Mouse (Mus musculus) bone marrow macrophage, adult 2 months (primary cell): ENCODE measurements around the gene Dynlt1c. TPM values are rescaled to one million over a fixed set of nuclear protein-coding genes. Genes with fewer than 3 reads are reported as not detected.
"Not testable (repeated sequence)": the region's sequence is repeated elsewhere in the genome, so short reads cannot be mapped to it uniquely, and the experiment has no call there.

Source experiments
- H3K27ac ChIP-seq: 2 replicates; pipeline ENCODE4 v1.5.1; 2012; ENCODE audit warnings: low read depth, low read length; ENCODE audit not compliant: insufficient read depth
- H3K4me1 ChIP-seq: 2 replicates; pipeline ENCODE4 v1.6.1; 2012; ENCODE audit warnings: low read length; ENCODE audit not compliant: control insufficient read depth, insufficient read depth
- H3K4me3 ChIP-seq: 2 replicates; pipeline ENCODE4 v1.5.1; 2012; ENCODE audit warnings: mild to moderate bottlenecking, low read length, moderate library complexity; ENCODE audit not compliant: insufficient read depth
- polyA plus RNA-seq: library from polyadenylated mRNA; stranded (reverse); fragments of >200 nt; gene quantifications from 2 replicates; pipeline ENCODE4 v1.2.4, GENCODE M21; 2012; ENCODE audit not compliant: missing spikeins, insufficient read depth, insufficient read length

Gene Dynlt1c
- polyA plus RNA-seq, 1 experiment: 31.5 TPM

- Histone ChIP-seq H3K27ac (0 out of 2 replicates have a peak overlapping the region, but pooled peaks have one; percentile 23), H3K4me3 (peak overlapping the region; percentile 41)
- not testable (repeated sequence) for H3K4me1 ChIP-seq
Measured at GRCm38 (mm10) chr17:6602205-6602604, 734 bp downstream of the Dynlt1c start.

GRCm38 (mm10) chr17:6605347-6605746, 3.9 kb downstream of the Dynlt1c start:
- not testable (repeated sequence) for H3K4me1 ChIP-seq, H3K27ac ChIP-seq, H3K4me3 ChIP-seq

- H3K27ac ChIP-seq, H3K4me3 ChIP-seq, H3K4me1 ChIP-seq: not testable (repeated sequence)
Measured at GRCm38 (mm10) chr17:6613524-6613923, 12.1 kb downstream of the Dynlt1c start.

GRCm38 (mm10) chr17:6614316-6614715, 12.8 kb downstream of the Dynlt1c start:
- H3K4me1 ChIP-seq, H3K4me3 ChIP-seq, H3K27ac ChIP-seq: not testable (repeated sequence)

GRCm38 (mm10) chr17:6616731-6617130, 15.3 kb downstream of the Dynlt1c start:
- H3K4me3 ChIP-seq, H3K27ac ChIP-seq, H3K4me1 ChIP-seq: not testable (repeated sequence)

- H3K4me1 ChIP-seq, H3K4me3 ChIP-seq, H3K27ac ChIP-seq: not testable (repeated sequence)
Measured at GRCm38 (mm10) chr17:6617689-6618400, 16.4 kb downstream of the Dynlt1c start.

GRCm38 (mm10) chr17:6619271-6619670, 17.8 kb downstream of the Dynlt1c start:
- H3K4me3 ChIP-seq, H3K4me1 ChIP-seq, H3K27ac ChIP-seq: not testable (repeated sequence)

- not testable (repeated sequence) for H3K4me1 ChIP-seq, H3K27ac ChIP-seq, H3K4me3 ChIP-seq
Measured at GRCm38 (mm10) chr17:6620035-6620434, 18.6 kb downstream of the Dynlt1c start.

- not testable (repeated sequence) for H3K4me1 ChIP-seq, H3K27ac ChIP-seq
Measured at GRCm38 (mm10) chr17:6620730-6621451, 19.4 kb downstream of the Dynlt1c start.

GRCm38 (mm10) chr17:6621976-6622375, 20.5 kb downstream of the Dynlt1c start:
- not testable (repeated sequence) for H3K4me1 ChIP-seq, H3K27ac ChIP-seq, H3K4me3 ChIP-seq

More at GRCm38 (mm10) chr17:6620730-6621451, 19.4 kb downstream of the Dynlt1c start:
- H3K4me3 ChIP-seq: not testable (repeated sequence)

- not testable (repeated sequence) for H3K4me3 ChIP-seq, H3K27ac ChIP-seq, H3K4me1 ChIP-seq
Measured at GRCm38 (mm10) chr17:6624926-6625558, 23.6 kb downstream of the Dynlt1c start.

- not testable (repeated sequence) for H3K27ac ChIP-seq, H3K4me1 ChIP-seq, H3K4me3 ChIP-seq
Measured at GRCm38 (mm10) chr17:6630398-6630797, 28.9 kb downstream of the Dynlt1c start.

GRCm38 (mm10) chr17:6632850-6633249, 31.4 kb downstream of the Dynlt1c start:
- H3K4me3 ChIP-seq, H3K27ac ChIP-seq, H3K4me1 ChIP-seq: not testable (repeated sequence)

- H3K4me1 ChIP-seq, H3K4me3 ChIP-seq, H3K27ac ChIP-seq: not testable (repeated sequence)
Measured at GRCm38 (mm10) chr17:6635781-6636180, 34.3 kb downstream of the Dynlt1c start.
